Mouse (Mus musculus) lung, postnatal 0 days (tissue): ENCODE measurements at regions not wholly inside any gene's neighbourhood (a gene's known extent, or its start where the extent isn't known, plus 50 kb on each side); places are given as distances from the start of the nearest gene placed in this dataset.

Experiments used
- CTCF ChIP-seq: IDR thresholded peaks from 2 replicates; pipeline ENCODE4 v1.5.1; 2016; ENCODE audit warnings: antibody characterized with exemption, mild to moderate bottlenecking
- EP300 ChIP-seq: IDR thresholded peaks from 2 replicates; pipeline ENCODE4 v1.6.1; 2016; ENCODE audit warnings: antibody characterized with exemption, mild to moderate bottlenecking, control low read depth

- TF ChIP-seq EP300 (no peak), CTCF (no peak)
Observed at GRCm38 (mm10) chr17:42113684-42114083, 202.1 kb upstream of the Ptchd4 start.
